Mouse (Mus musculus) c-Kit-positive CD71-negative TER-119-negative erythroid progenitor cells, embryonic 14.5 days (primary cell): ENCODE data around the gene Prss28.

Experiments used
- DNase-seq: peaks from one replicate; pipeline ENCODE4 v3.0.0-alpha.2; 2013; ENCODE audit warnings: low read depth

The Prss28 gene

DNA sequence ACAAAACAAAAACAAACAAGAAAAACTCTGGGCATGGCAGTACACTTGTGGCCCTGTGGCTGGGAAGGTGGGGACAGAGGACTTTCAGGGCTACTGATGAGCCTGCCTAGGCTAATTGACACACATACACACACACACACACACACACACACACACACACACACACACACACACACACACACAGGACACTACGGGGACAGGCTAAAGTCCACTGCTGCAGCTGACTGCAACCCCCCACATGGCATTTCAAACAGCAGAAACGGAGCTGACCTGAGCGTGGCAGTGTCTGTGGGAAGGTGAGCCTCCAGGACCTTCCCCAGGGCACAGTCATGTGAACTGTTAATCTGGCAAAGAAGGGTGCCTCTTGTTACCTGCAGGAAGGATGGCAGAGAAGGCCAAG lies 33.0 kb downstream of the Prss28 start:
- DNase-seq: no peak

DNA sequence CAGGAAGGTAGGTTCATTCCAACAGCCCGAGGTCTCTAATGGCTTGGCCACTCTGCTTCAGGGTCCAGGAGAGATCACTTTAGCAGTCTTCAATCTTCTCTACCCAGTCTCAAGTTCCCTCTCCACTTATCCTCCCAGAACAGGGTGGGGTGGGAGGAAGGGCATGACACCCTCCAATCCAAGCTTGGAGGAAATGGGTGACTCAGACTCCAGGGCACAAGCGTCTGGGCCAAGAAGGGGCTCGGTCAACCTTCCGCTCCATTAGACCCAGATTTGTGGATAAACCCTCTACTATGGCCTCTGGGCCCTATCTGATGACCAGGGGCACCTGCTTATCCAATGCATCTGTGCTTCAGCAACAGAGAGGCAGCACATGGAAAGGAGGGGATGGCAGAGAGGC lies 37.0 kb downstream of the Prss28 start, which contains the start of gene Tpsab1:
TSS of gene Tpsab1 (minus strand) at position 101 of the 400 bp plus-strand sequence.
- no peak for DNase-seq

DNA sequence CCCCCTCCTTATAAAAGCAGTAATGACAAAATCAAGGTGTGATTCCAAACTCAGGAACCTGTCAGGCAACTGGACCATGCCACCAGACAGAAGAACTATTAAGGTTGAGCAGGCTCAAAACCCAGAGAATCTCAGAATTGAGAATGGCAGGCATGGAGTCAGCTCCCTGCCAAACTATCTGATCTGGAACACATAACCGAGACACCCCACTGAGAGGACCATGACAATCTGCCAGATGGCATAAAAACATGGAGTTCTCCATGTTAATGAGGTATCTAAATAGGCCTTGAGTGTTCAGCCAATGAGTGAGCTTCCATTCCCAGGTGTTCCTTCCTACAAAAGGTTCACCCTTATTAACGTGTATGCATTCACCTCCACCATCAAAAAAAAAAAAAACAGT lies 52.8 kb downstream of the Prss28 start:
- no peak for DNase-seq
